Mouse (Mus musculus): ENCODE results near the gene Gm17364. TPM values are rescaled to one million over a fixed set of nuclear protein-coding genes. Genes with fewer than 3 reads are reported as not detected.

Gm17364 gene
- total RNA-seq (2014; rRNA removed) (not detected in 2 replicates), polyA plus RNA-seq (2015; fragmentation: Nextera tagmentation; extraction: Ambion mirVana) (not detected in 2 replicates)

DNA sequence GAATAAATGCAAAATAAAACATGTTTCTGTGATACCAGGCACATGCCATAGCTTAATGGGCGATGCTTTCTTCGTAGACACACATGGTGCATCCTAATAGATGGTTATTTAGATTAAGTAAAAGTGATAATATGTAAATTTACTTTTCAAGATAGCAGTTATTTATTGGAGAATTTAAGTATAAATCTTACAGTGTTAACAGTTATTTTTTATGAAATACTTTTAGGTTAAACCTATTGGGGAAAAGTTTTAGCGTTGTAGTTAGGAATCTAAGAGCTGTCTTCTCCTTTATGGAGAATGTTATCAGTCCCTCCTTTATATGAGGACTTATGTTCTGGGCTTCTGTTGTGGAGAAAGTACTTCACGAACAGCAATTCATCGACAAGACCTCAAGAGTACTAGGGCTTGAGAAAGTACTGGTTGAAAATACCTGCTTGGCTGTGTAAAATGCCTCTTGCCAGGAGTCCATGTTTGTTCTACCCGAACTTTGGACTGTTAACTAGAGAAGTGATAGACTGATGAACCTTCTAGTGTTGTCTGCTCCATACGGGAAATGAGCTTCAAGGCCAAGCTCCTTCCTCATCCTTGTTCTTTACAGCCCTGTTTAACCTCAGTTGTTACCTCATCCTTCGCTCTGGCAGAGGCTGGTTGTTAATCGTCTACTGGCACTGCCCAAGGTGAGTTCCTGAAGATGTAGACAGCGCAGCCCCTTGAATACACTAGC lies at the start of gene Gm17364:
Gene Gm17364, minus strand, starts transcription at position 51 of the 724 bp plus-strand sequence.
- no peaks in the 10 kb centered on the region for H3K4me1 ChIP-seq (ENCODE audit: insufficient read depth, low read length)
- TF ChIP-seq CTCF (IDR thresholded peaks at IDR 0.05), result no peak
- peaks cover 4% of the 10 kb centered on the region for H3K36me3 ChIP-seq (ENCODE audit: insufficient read depth, low read length)
- H3K4me3 ChIP-seq (ENCODE audit: low read depth, low read length), result no peak within 1 kb of the TSS
- ATAC-seq (ENCODE audit: low FRiP score) (no peak), DNase-seq (ENCODE audit: low spot score) (no peak)
- no peaks in the 10 kb centered on the region for H3K9me3 ChIP-seq (ENCODE audit: low read length)
- H3K27ac ChIP-seq (ENCODE audit: low read depth, low read length), result no peak within 1 kb of the TSS
- no peak within 1 kb of the TSS for H3K9ac ChIP-seq (replicated peaks; ENCODE audit: low read length, poor library complexity, severe bottlenecking)
- H3K27me3 ChIP-seq (ENCODE audit: insufficient read depth, low read length), result no peaks in the 10 kb centered on the region
- no peak within 1 kb of the TSS for H3K4me2 ChIP-seq (ENCODE audit: low read depth, low read length, poor library complexity, severe bottlenecking)
- WGBS, result 97% methylated on average over 10 of the region's 10 CpGs

DNA sequence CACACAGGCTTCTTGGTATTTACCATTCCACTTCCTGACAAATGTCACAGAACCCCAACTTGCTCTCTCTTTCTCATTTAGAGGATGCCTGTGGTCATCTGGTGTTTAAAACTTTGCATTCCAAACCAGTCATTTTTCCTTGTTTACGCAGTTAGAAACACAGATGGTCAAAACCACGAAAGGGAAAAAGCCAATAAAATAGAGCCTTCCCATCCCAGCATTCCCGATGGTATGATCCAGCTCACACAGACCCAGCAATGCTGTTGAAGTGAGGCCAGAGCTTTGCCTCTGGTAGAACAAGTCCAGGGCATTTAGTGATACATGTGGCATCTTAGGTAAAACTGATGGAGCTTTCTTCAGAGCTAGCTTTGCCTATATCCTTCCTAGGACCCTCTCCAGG lies 47.7 kb upstream of the Gm17364 start:
- no peak overlapping the region for H3K4me3 ChIP-seq (ENCODE audit: low read depth, low read length)
- H3K4me2 ChIP-seq (ENCODE audit: low read depth, low read length, poor library complexity, severe bottlenecking), result no peak overlapping the region
- WGBS, result 76% methylated on average over 3 of the region's 3 CpGs
- no peaks in the 10 kb centered on the region for H3K9me3 ChIP-seq (ENCODE audit: low read length)
- peak overlapping the region; percentile 21 for H3K27ac ChIP-seq (ENCODE audit: low read depth, low read length)
- DNase-seq (ENCODE audit: low spot score) (peak; percentile 10), ATAC-seq (ENCODE audit: low FRiP score) (no peak)
- peaks cover 9% of the 10 kb centered on the region for H3K36me3 ChIP-seq (ENCODE audit: insufficient read depth, low read length)
- no peaks in the 10 kb centered on the region for H3K4me1 ChIP-seq (ENCODE audit: insufficient read depth, low read length)
- no peak for TF ChIP-seq CTCF (IDR thresholded peaks at IDR 0.05)
- no peaks in the 10 kb centered on the region for H3K27me3 ChIP-seq (ENCODE audit: insufficient read depth, low read length)
- no peak overlapping the region for H3K9ac ChIP-seq (replicated peaks; ENCODE audit: low read length, poor library complexity, severe bottlenecking)

DNA sequence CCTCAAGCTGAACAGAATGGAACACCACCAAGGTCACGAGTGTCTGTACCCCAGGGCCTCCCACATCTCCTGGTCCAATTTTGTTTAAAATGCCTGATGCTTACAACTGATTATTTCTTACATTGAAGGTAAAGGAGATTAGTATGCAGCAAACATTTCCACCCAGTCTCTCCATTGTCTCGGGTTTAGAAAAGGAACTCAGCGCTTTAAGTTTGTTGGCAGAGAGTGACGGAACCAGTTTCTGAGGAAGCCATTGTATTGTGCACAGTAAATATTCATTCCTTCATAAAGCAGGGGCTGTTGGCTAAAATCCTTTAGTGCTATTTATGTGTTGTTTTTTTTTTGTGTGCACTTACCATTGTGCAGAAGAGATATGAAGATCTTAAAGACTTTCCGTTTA lies 47.0 kb upstream of the Gm17364 start:
- Histone ChIP-seq H3K9ac (replicated peaks; ENCODE audit: low read length, poor library complexity, severe bottlenecking) (no peak overlapping the region), H3K4me3 (ENCODE audit: low read depth, low read length) (no peak overlapping the region), H3K27me3 (ENCODE audit: insufficient read depth, low read length) (no peaks in the 10 kb centered on the region), H3K36me3 (ENCODE audit: insufficient read depth, low read length) (peaks cover 16% of the 10 kb centered on the region), H3K4me1 (ENCODE audit: insufficient read depth, low read length) (no peaks in the 10 kb centered on the region), H3K27ac (ENCODE audit: low read depth, low read length) (peak overlapping the region; percentile 26; the same call in 1 of the 2 replicates), H3K4me2 (ENCODE audit: low read depth, low read length, poor library complexity, severe bottlenecking) (no peak overlapping the region), H3K9me3 (ENCODE audit: low read length) (no peaks in the 10 kb centered on the region)
- no peak for ATAC-seq (ENCODE audit: low FRiP score)
- WGBS, result 29% methylated on average over 5 of the region's 5 CpGs
- no peak for TF ChIP-seq CTCF (IDR thresholded peaks at IDR 0.05)
- DNase-seq (ENCODE audit: low spot score), result peak; percentile 31

DNA sequence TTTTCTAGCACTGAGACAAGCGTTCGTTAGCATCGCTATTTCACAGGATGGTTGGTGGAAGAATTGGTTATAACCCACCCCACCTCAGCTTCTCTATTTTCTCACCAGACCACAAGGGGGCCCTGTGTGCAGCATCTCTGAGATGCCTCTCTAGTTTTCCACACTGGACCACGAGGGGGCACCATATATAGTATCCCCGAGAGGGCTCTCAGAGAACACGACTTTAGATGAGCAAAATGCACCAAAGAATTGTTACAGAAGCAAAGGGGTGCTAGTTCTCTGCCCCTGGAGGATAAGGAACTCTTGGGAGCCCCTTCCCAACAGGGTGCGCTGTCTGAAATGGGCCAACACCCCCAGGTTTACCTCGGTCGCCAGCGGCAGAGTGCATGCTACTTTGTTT lies 28.9 kb upstream of the Gm17364 start:
- Histone ChIP-seq H3K9ac (replicated peaks; ENCODE audit: low read length, poor library complexity, severe bottlenecking) (no peak overlapping the region), H3K36me3 (ENCODE audit: insufficient read depth, low read length) (no peaks in the 10 kb centered on the region), H3K4me1 (ENCODE audit: insufficient read depth, low read length) (no peaks in the 10 kb centered on the region), H3K4me3 (ENCODE audit: low read depth, low read length) (no peak overlapping the region), H3K27me3 (ENCODE audit: insufficient read depth, low read length) (no peaks in the 10 kb centered on the region), H3K9me3 (ENCODE audit: low read length) (no peaks in the 10 kb centered on the region), H3K27ac (ENCODE audit: low read depth, low read length) (no peak overlapping the region), H3K4me2 (ENCODE audit: low read depth, low read length, poor library complexity, severe bottlenecking) (no peak overlapping the region)
- DNase-seq (ENCODE audit: low spot score) (peak; percentile 76), ATAC-seq (ENCODE audit: low FRiP score) (no peak)
- peak; percentile 81 for TF ChIP-seq CTCF (IDR thresholded peaks at IDR 0.05)
- 57% methylated on average over 10 of the region's 10 CpGs for WGBS

DNA sequence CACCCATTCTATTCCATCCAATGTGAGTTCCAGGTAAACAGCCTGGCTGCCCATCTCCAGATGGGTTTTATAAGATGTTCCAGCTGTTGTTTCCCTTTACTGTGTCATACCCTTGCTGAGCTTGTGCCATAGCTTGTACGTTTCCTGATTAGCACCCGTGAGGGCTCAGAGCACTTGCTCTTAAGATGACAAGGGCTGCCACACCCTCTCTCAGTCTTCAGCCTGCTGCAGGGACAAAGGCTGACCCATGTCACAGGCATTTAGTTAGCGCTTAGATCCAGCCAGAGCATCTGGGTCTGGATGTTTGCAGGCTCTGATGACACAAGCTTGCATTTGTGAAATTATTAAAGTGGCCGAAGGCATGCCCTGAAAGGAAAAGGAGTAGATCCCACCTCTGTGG lies 26.3 kb upstream of the Gm17364 start:
- Histone ChIP-seq H3K27me3 (ENCODE audit: insufficient read depth, low read length) (no peaks in the 10 kb centered on the region), H3K4me3 (ENCODE audit: low read depth, low read length) (no peak overlapping the region), H3K27ac (ENCODE audit: low read depth, low read length) (no peak overlapping the region), H3K9me3 (ENCODE audit: low read length) (no peaks in the 10 kb centered on the region), H3K36me3 (ENCODE audit: insufficient read depth, low read length) (no peaks in the 10 kb centered on the region), H3K4me2 (ENCODE audit: low read depth, low read length, poor library complexity, severe bottlenecking) (no peak overlapping the region), H3K4me1 (ENCODE audit: insufficient read depth, low read length) (no peaks in the 10 kb centered on the region), H3K9ac (replicated peaks; ENCODE audit: low read length, poor library complexity, severe bottlenecking) (no peak overlapping the region)
- WGBS, result 80% methylated on average over 4 of the region's 4 CpGs
- no peak for TF ChIP-seq CTCF (IDR thresholded peaks at IDR 0.05)
- ATAC-seq (ENCODE audit: low FRiP score), result no peak
- DNase-seq (ENCODE audit: low spot score), result no peak

DNA sequence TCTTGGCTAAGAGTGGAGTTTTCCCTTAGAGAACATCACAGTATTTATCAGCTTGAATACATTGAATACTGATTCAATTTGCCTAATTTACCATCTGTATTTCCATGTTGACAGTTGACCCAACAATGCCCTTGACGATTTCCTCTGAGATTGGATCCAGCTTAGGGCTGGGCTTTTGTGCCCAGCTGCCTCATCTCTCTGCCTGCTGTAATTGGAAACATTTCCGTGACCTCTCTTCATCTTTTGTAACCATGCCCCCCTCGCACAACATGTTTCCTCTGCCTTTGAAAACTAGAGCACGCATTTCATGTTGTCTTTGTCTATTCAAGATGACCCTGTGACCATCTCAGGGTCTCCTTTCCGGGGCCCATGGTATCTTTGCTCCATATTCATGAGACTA lies 25.2 kb upstream of the Gm17364 start:
- Histone ChIP-seq H3K27ac (ENCODE audit: low read depth, low read length) (no peak overlapping the region), H3K27me3 (ENCODE audit: insufficient read depth, low read length) (no peaks in the 10 kb centered on the region), H3K4me3 (ENCODE audit: low read depth, low read length) (no peak overlapping the region), H3K9ac (replicated peaks; ENCODE audit: low read length, poor library complexity, severe bottlenecking) (no peak overlapping the region), H3K9me3 (ENCODE audit: low read length) (no peaks in the 10 kb centered on the region), H3K4me1 (ENCODE audit: insufficient read depth, low read length) (no peaks in the 10 kb centered on the region), H3K4me2 (ENCODE audit: low read depth, low read length, poor library complexity, severe bottlenecking) (no peak overlapping the region), H3K36me3 (ENCODE audit: insufficient read depth, low read length) (no peaks in the 10 kb centered on the region)
- ATAC-seq (ENCODE audit: low FRiP score) (no peak), DNase-seq (ENCODE audit: low spot score) (no peak)
- no peak for TF ChIP-seq CTCF (IDR thresholded peaks at IDR 0.05)
- 28% methylated on average over 5 of the region's 5 CpGs for WGBS

Measured in midbrain, postnatal 0 days (tissue).